Mouse (Mus musculus): ENCODE measurements around the gene Lmntd1.
A peak's percentile ranks its signal among the peaks of the same experiment; 100 is the strongest.

- TF ChIP-seq CTCF (IDR thresholded peaks at IDR 0.05; ENCODE audit: extremely low read depth, insufficient read length, insufficient replicate concordance, low read depth, low read length) (peak; percentile 20; the same call in 1 of the 2 replicates), POLR2A (IDR thresholded peaks at IDR 0.05; ENCODE audit: low read depth, low read length) (no peak)
These were observed 171.3 kb downstream of the Lmntd1 start for GRCm38 (mm10) chr6:145442786-145443185.

Measured in small intestine, adult 2 months (tissue).